Mouse (Mus musculus) ES-E14 (cell line): ENCODE results near the gene Fmnl1. TPM values are rescaled to one million over a fixed set of nuclear protein-coding genes. Genes with fewer than 3 reads are reported as not detected.

ENCODE experiments used
- DNase-seq: peaks from one replicate; pipeline ENCODE4 v3.0.0-alpha.2; 2013; ENCODE audit warnings: low read depth, low spot score
- H3K27ac ChIP-seq: 2 replicates; pipeline ENCODE4 v1.5.1; 2012; ENCODE audit warnings: low read depth, mild to moderate bottlenecking, low read length, moderate library complexity, mixed read lengths; ENCODE audit not compliant: poor library complexity, insufficient read depth, severe bottlenecking
- H3K36me3 ChIP-seq: 2 replicates; pipeline ENCODE4 v1.6.1; 2012; ENCODE audit warnings: mild to moderate bottlenecking, low read length, moderate library complexity, mixed read lengths; ENCODE audit not compliant: control insufficient read depth, poor library complexity, insufficient read depth, severe bottlenecking
- H3K4me1 ChIP-seq, 2 experiments: fragments of 150-350 bp in 1 of 2; sonication (generic) in 1 of 2; 2 replicates each; pipeline ENCODE4 v1.6.1; 2012; ENCODE audit warnings: low read length in 2 of 2, mild to moderate bottlenecking in 1 of 2, mixed read lengths in 1 of 2; ENCODE audit not compliant: control insufficient read depth in 2 of 2, insufficient read depth in 2 of 2, poor library complexity in 1 of 2
- H3K4me3 ChIP-seq, 2 experiments: fragments of 150-350 bp in 1 of 2; sonication (generic) in 1 of 2; 2 replicates each; pipeline ENCODE4 v1.5.1; 2012; ENCODE audit warnings: low read length in 2 of 2, low read depth in 1 of 2, mild to moderate bottlenecking in 1 of 2, mixed read lengths in 1 of 2; ENCODE audit not compliant: insufficient read depth in 1 of 2, poor library complexity in 1 of 2, severe bottlenecking in 1 of 2
- H3K9ac ChIP-seq: 2 replicates; pipeline ENCODE4 v1.6.1; 2012; ENCODE audit warnings: low read depth, mild to moderate bottlenecking, low read length, mixed read lengths; ENCODE audit not compliant: poor library complexity, insufficient read depth, severe bottlenecking
- H3K9me3 ChIP-seq: fragments of 150-350 bp; sonication (generic); 2 replicates; pipeline ENCODE4 v1.6.1; 2012; ENCODE audit warnings: low read depth, mild to moderate bottlenecking, low read length; ENCODE audit not compliant: control insufficient read depth, insufficient read depth
- CHD2 ChIP-seq: IDR thresholded peaks from 2 replicates; pipeline ENCODE4 v1.6.1; 2014; ENCODE audit warnings: mild to moderate bottlenecking, low read depth, low read length, inconsistent platforms
- HCFC1 ChIP-seq: IDR thresholded peaks from 2 replicates; pipeline ENCODE4 v1.6.1; 2012; ENCODE audit warnings: low read length, inconsistent platforms, borderline replicate concordance; ENCODE audit not compliant: insufficient read depth
- MAFK ChIP-seq: IDR thresholded peaks from 2 replicates; pipeline ENCODE4 v1.6.1; 2014; ENCODE audit warnings: mild to moderate bottlenecking, low read depth, low read length, inconsistent platforms; ENCODE audit not compliant: insufficient read depth
- ZC3H11A ChIP-seq: IDR thresholded peaks from 2 replicates; pipeline ENCODE4 v1.6.1; 2012; ENCODE audit warnings: low read depth, mild to moderate bottlenecking, inconsistent platforms, low read length, borderline replicate concordance
- ZNF384 ChIP-seq: IDR thresholded peaks from 2 replicates; pipeline ENCODE4 v1.6.1; 2012; ENCODE audit warnings: low read depth, low read length, inconsistent platforms
- in situ Hi-C, 2 experiments: fragments of 600-800 bp; cut with MboI; formaldehyde crosslinking; loops; one replicate each; pipeline ENCODE4 v1.15.1; 2025; ENCODE audit warnings: low sequenced_read_pairs in 2 of 2, inconsistent platforms in 1 of 2; ENCODE audit not compliant: unreplicated experiment in 2 of 2
- total RNA-seq: library from RNA; depleted of rRNA; stranded (reverse); fragments of 300-350 nt; gene quantifications from 2 replicates; pipeline ENCODE4 v1.2.3, GENCODE M21; 2012

Gene Fmnl1
- total RNA-seq, 1 experiment = 0.94 TPM

- Histone ChIP-seq H3K36me3 (no peaks in the 10 kb centered on the region), H3K9ac (no peak overlapping the region), H3K4me1 (peaks cover 1 to 31% of the 10 kb centered on the region in 2 experiments; a peak in 2 of 4 replicates), H3K9me3 (no peaks in the 10 kb centered on the region), H3K27ac (no peak overlapping the region), H3K4me3 (no peak overlapping the region)
- TF ChIP-seq CHD2 = no peak
- TF ChIP-seq ZNF384 = no peak
- TF ChIP-seq ZC3H11A = no peak
- TF ChIP-seq HCFC1 = no peak
- no peak for TF ChIP-seq MAFK
- no peak for DNase-seq
- in situ Hi-C loops = no loop called here
Observed at GRCm38 (mm10) chr11:103140763-103141100, 30.2 kb upstream of the Fmnl1 start.

GRCm38 (mm10) chr11:103141101-103141943 is 29.6 kb upstream of the Fmnl1 start:
- peaks cover 1 to 31% of the 10 kb centered on the region in 2 experiments; a peak in 2 of 4 replicates for H3K4me1 ChIP-seq
- no peak for TF ChIP-seq ZNF384
- TF ChIP-seq HCFC1 = no peak
- no peak for TF ChIP-seq MAFK
- no peaks in the 10 kb centered on the region for H3K9me3 ChIP-seq
- H3K27ac ChIP-seq = no peak overlapping the region; the same call in 1 of the 2 replicates
- H3K36me3 ChIP-seq = no peaks in the 10 kb centered on the region
- H3K9ac ChIP-seq = no peak overlapping the region
- no peak overlapping the region for H3K4me3 ChIP-seq
- in situ Hi-C loops = no loop called here
- no peak for DNase-seq

DNA sequence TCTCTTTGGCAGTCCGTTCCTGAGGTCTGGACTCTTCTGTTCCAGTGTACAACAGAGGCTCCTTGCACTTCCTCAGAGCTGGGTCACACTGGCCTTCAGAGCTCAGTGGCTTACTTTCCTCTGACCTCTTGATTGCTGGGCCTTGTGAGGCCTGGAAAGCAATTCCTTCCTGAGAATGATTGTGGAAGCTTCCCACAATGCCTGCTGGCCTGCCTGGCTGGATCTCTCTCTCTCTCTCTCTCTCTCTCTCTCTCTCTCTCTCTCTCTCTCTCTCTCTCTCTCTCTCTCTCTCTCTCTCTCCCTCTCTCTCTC is 29.0 kb upstream of the Fmnl1 start:
- no peak overlapping the region for H3K9ac ChIP-seq
- peaks cover 1 to 31% of the 10 kb centered on the region in 2 experiments; a peak in 2 of 4 replicates for H3K4me1 ChIP-seq
- TF ChIP-seq ZC3H11A (no peak), CHD2 (no peak), MAFK (no peak), ZNF384 (no peak), HCFC1 (no peak)
- no peak for DNase-seq
- H3K4me3 ChIP-seq = no peak overlapping the region
- in situ Hi-C loops = no loop called here
- H3K9me3 ChIP-seq = no peaks in the 10 kb centered on the region
- H3K27ac ChIP-seq = no peak overlapping the region; the same call in 1 of the 2 replicates
- no peaks in the 10 kb centered on the region for H3K36me3 ChIP-seq

GRCm38 (mm10) chr11:103142441-103143182 is 28.3 kb upstream of the Fmnl1 start:
- Histone ChIP-seq H3K4me1 (peaks cover 1 to 29% of the 10 kb centered on the region in 2 experiments; a peak in 2 of 4 replicates), H3K36me3 (no peaks in the 10 kb centered on the region), H3K9ac (no peak overlapping the region), H3K4me3 (peak overlapping the region in 1 of 2 experiments; percentile 15; a peak in 1 of 4 replicates), H3K27ac (no peak overlapping the region), H3K9me3 (no peaks in the 10 kb centered on the region)
- in situ Hi-C loops = no loop called here
- DNase-seq = no peak
- TF ChIP-seq ZC3H11A = no peak
- TF ChIP-seq CHD2 = no peak
- TF ChIP-seq ZNF384 = no peak
